8 mouse cellular contexts compared by ENCODE assay signal in genomic region chr7:29303738-29304462, GRCm38 (mm10). TPM values are rescaled to one million over a fixed set of nuclear protein-coding genes. Genes with fewer than 3 reads are reported as not detected.
DNase-seq lines count a peak whose midpoint lies in the region; ATAC-seq lines count a peak whose summit lies in the region.

Dpf1 (plus strand) TSS chr7:29303951.

- no peak within 1 kb of the TSS for H3K27ac ChIP-seq in embryonic facial prominence, embryonic 14.5 days (replicated peaks; ENCODE audit: low read depth, low read length)
- no peak within 1 kb of the TSS for H3K27ac ChIP-seq in heart, embryonic 11.5 days (ENCODE audit: low read depth, low read length)
- H3K27ac ChIP-seq in kidney, embryonic 14.5 days (ENCODE audit: low read depth, low read length) = no peak within 1 kb of the TSS
- H3K27ac ChIP-seq in limb, embryonic 15.5 days = no peak within 1 kb of the TSS
- peak within 1 kb of the TSS; percentile 91 for H3K27ac ChIP-seq in midbrain, embryonic 16.5 days (ENCODE audit: low read length)
- H3K27ac ChIP-seq in stomach, embryonic 16.5 days (ENCODE audit: low read length) = no peak within 1 kb of the TSS

- no peaks in the 10 kb centered on the region for H3K9me3 ChIP-seq in embryonic facial prominence, embryonic 14.5 days (ENCODE audit: control insufficient read depth, low read length)
- H3K9me3 ChIP-seq in heart, embryonic 11.5 days (replicated peaks; ENCODE audit: control insufficient read depth, low read length) = no peaks in the 10 kb centered on the region; the same call in 1 of the 2 replicates
- H3K9me3 ChIP-seq in kidney, embryonic 14.5 days (ENCODE audit: control insufficient read depth, low read length) = no peaks in the 10 kb centered on the region
- no peaks in the 10 kb centered on the region for H3K9me3 ChIP-seq in limb, embryonic 15.5 days
- no peaks in the 10 kb centered on the region for H3K9me3 ChIP-seq in midbrain, embryonic 16.5 days (replicated peaks; ENCODE audit: control insufficient read depth, low read length, poor library complexity, severe bottlenecking)
- no peaks in the 10 kb centered on the region for H3K9me3 ChIP-seq in stomach, embryonic 16.5 days (replicated peaks; ENCODE audit: control insufficient read depth, low read length)

- H3K4me2 ChIP-seq in embryonic facial prominence, embryonic 14.5 days (ENCODE audit: low read depth, low read length) = peak within 1 kb of the TSS; percentile 91
- peak within 1 kb of the TSS; percentile 72 for H3K4me2 ChIP-seq in heart, embryonic 11.5 days
- H3K4me2 ChIP-seq in kidney, embryonic 14.5 days (replicated peaks; ENCODE audit: low read depth, low read length) = peak within 1 kb of the TSS; percentile 97
- H3K4me2 ChIP-seq in limb, embryonic 15.5 days = peak within 1 kb of the TSS; percentile 99
- peak within 1 kb of the TSS; percentile 96 for H3K4me2 ChIP-seq in midbrain, embryonic 16.5 days (ENCODE audit: low read length)
- peak within 1 kb of the TSS; percentile 97 for H3K4me2 ChIP-seq in stomach, embryonic 16.5 days (ENCODE audit: low read depth, low read length)

- H3K9ac ChIP-seq in embryonic facial prominence, embryonic 14.5 days (ENCODE audit: low read depth, low read length) = peak within 1 kb of the TSS; percentile 64
- H3K9ac ChIP-seq in heart, embryonic 11.5 days (ENCODE audit: low read depth, low read length) = 0 out of 2 replicates have a peak within 1 kb of the TSS, but pooled peaks have one; percentile 3
- H3K9ac ChIP-seq in kidney, embryonic 14.5 days (ENCODE audit: low read depth, low read length) = peak within 1 kb of the TSS; percentile 59
- H3K9ac ChIP-seq in limb, embryonic 15.5 days = peak within 1 kb of the TSS; percentile 50
- H3K9ac ChIP-seq in midbrain, embryonic 16.5 days (ENCODE audit: low read depth, low read length) = peak within 1 kb of the TSS; percentile 81
- peak within 1 kb of the TSS; percentile 70 for H3K9ac ChIP-seq in stomach, embryonic 16.5 days (ENCODE audit: low read length)

- H3K36me3 ChIP-seq in embryonic facial prominence, embryonic 14.5 days (ENCODE audit: control insufficient read depth, insufficient read depth, low read length) = no peaks in the 10 kb centered on the region
- H3K36me3 ChIP-seq in heart, embryonic 11.5 days (ENCODE audit: control insufficient read depth, insufficient read depth, low read length) = no peaks in the 10 kb centered on the region
- H3K36me3 ChIP-seq in kidney, embryonic 14.5 days (ENCODE audit: control insufficient read depth, insufficient read depth, low read length) = no peaks in the 10 kb centered on the region
- no peaks in the 10 kb centered on the region for H3K36me3 ChIP-seq in limb, embryonic 15.5 days
- no peaks in the 10 kb centered on the region for H3K36me3 ChIP-seq in midbrain, embryonic 16.5 days (ENCODE audit: control insufficient read depth, insufficient read depth, low read length)
- H3K36me3 ChIP-seq in stomach, embryonic 16.5 days (ENCODE audit: control insufficient read depth, insufficient read depth, low read length) = no peaks in the 10 kb centered on the region

- peak; percentile 56 for ATAC-seq in CD4-positive, CD25-positive, alpha-beta regulatory T cell, adult 4 months
- peak; percentile 91 for ATAC-seq in embryonic facial prominence, embryonic 14.5 days (ENCODE audit: low read depth)
- ATAC-seq in heart, embryonic 11.5 days (replicated peaks; ENCODE audit: insufficient number of reproducible peaks, low FRiP score, low TSS enrichment) = peak; percentile 36; the same call in 1 of the 2 replicates
- peak; percentile 79 for ATAC-seq in kidney, embryonic 14.5 days (ENCODE audit: low FRiP score, low TSS enrichment)
- peak; percentile 62 for ATAC-seq in limb, embryonic 15.5 days (ENCODE audit: insufficient number of reproducible peaks, low FRiP score, low TSS enrichment, low read depth)
- ATAC-seq in midbrain, embryonic 16.5 days = peak; percentile 90
- ATAC-seq in stomach, embryonic 16.5 days (ENCODE audit: insufficient read depth, low FRiP score) = peak; percentile 88

- WGBS in embryonic facial prominence, embryonic 14.5 days = 1% methylated on average over 42 of the region's 67 CpGs
- WGBS in heart, embryonic 11.5 days (ENCODE audit: insufficient replicate concordance) = under 1% methylated on average over 66 of the region's 67 CpGs
- under 1% methylated on average over 57 of the region's 67 CpGs for WGBS in kidney, embryonic 14.5 days
- under 1% methylated on average over 66 of the region's 67 CpGs for WGBS in limb, embryonic 15.5 days
- WGBS in midbrain, embryonic 16.5 days = under 1% methylated on average over 50 of the region's 67 CpGs
- under 1% methylated on average over 65 of the region's 67 CpGs for WGBS in stomach, embryonic 16.5 days

- 0 out of 2 replicates have a peak, but pooled peaks cover 8% of the 10 kb centered on the region for H3K27me3 ChIP-seq in embryonic facial prominence, embryonic 14.5 days (replicated peaks; ENCODE audit: control insufficient read depth, insufficient read depth, low read length)
- peaks cover 54% of the 10 kb centered on the region for H3K27me3 ChIP-seq in heart, embryonic 11.5 days (ENCODE audit: control insufficient read depth, insufficient read depth, low read length)
- H3K27me3 ChIP-seq in kidney, embryonic 14.5 days (ENCODE audit: control insufficient read depth, insufficient read depth, low read length) = peaks cover 23% of the 10 kb centered on the region
- H3K27me3 ChIP-seq in limb, embryonic 15.5 days = peaks cover 24% of the 10 kb centered on the region
- H3K27me3 ChIP-seq in midbrain, embryonic 16.5 days (ENCODE audit: control insufficient read depth, insufficient read depth, low read depth, low read length) = no peaks in the 10 kb centered on the region
- peaks cover 16% of the 10 kb centered on the region; the same call in 1 of the 2 replicates for H3K27me3 ChIP-seq in stomach, embryonic 16.5 days (ENCODE audit: control insufficient read depth, insufficient read depth, low read length)

- peaks cover 13% of the 10 kb centered on the region for H3K4me1 ChIP-seq in embryonic facial prominence, embryonic 14.5 days (ENCODE audit: control insufficient read depth, insufficient read depth, low read length)
- peaks cover 26% of the 10 kb centered on the region for H3K4me1 ChIP-seq in heart, embryonic 11.5 days (ENCODE audit: control insufficient read depth, insufficient read depth, low read length)
- H3K4me1 ChIP-seq in kidney, embryonic 14.5 days (ENCODE audit: control insufficient read depth, insufficient read depth, low read length) = peaks cover 23% of the 10 kb centered on the region
- peaks cover 51% of the 10 kb centered on the region for H3K4me1 ChIP-seq in limb, embryonic 15.5 days
- peaks cover 25% of the 10 kb centered on the region for H3K4me1 ChIP-seq in midbrain, embryonic 16.5 days (ENCODE audit: control insufficient read depth, insufficient read depth, low read length)
- H3K4me1 ChIP-seq in stomach, embryonic 16.5 days (ENCODE audit: control insufficient read depth, insufficient read depth, low read length) = peaks cover 32% of the 10 kb centered on the region

- H3K4me3 ChIP-seq in embryonic facial prominence, embryonic 14.5 days (ENCODE audit: low read depth, low read length) = peak within 1 kb of the TSS; percentile 53
- H3K4me3 ChIP-seq in heart, embryonic 11.5 days (ENCODE audit: low read depth, low read length) = peak within 1 kb of the TSS; percentile 45
- peak within 1 kb of the TSS; percentile 54 for H3K4me3 ChIP-seq in kidney, embryonic 14.5 days (ENCODE audit: low read length)
- peak within 1 kb of the TSS; percentile 56 for H3K4me3 ChIP-seq in limb, embryonic 15.5 days
- peak within 1 kb of the TSS; percentile 59 for H3K4me3 ChIP-seq in midbrain, embryonic 16.5 days (ENCODE audit: low read depth, low read length)
- peak within 1 kb of the TSS; percentile 58 for H3K4me3 ChIP-seq in stomach, embryonic 16.5 days (replicated peaks; ENCODE audit: low read length)

- DNase-seq in adrenal gland, postnatal 36 days = peak; percentile 86 to 88
- DNase-seq in embryonic facial prominence, embryonic 14.5 days (ENCODE audit: low spot score) = peak; percentile 96

RNA-seq across cellular contexts. Expression of gene Dpf1, which starts in this region (rescaled TPM):
- polyA plus RNA-seq in CD4-positive, CD25-positive, alpha-beta regulatory T cell, adult 4 months (2017; shearing (Covaris generic)) = not detected
- total RNA-seq in adrenal gland, postnatal 36 days (2021) = 1 to 10 TPM; 2.7 to 3.0 TPM
- polyA plus RNA-seq in embryonic facial prominence, embryonic 14.5 days (2014; fragmentation: Nextera tagmentation; extraction: Ambion mirVana) = 11.4 TPM in 2 replicates
- polyA plus RNA-seq in heart, embryonic 11.5 days (2014; fragmentation: Nextera tagmentation; extraction: Ambion mirVana) = 2.9 and 3.3 TPM in 2 replicates
- polyA plus RNA-seq in kidney, embryonic 14.5 days (2014; fragmentation: Nextera tagmentation; extraction: Ambion mirVana) = 4.5 and 5.5 TPM in 2 replicates
- polyA plus RNA-seq in limb, embryonic 15.5 days (2015; fragmentation: Nextera tagmentation; extraction: Ambion mirVana) = 13.1 and 15.9 TPM in 2 replicates
- polyA plus RNA-seq in midbrain, embryonic 16.5 days (2015; fragmentation: Nextera tagmentation; extraction: Ambion mirVana) = 223 and 226 TPM in 2 replicates
- 5.3 and 5.9 TPM in 2 replicates for polyA plus RNA-seq in stomach, embryonic 16.5 days (2015; fragmentation: Nextera tagmentation; extraction: Ambion mirVana)

Comparison
In these comparisons a context has a peak if more than half of its experiments do, and no peak if none do; other contexts are left out.
1. RNA of gene Dpf1 (polyA plus RNA-seq): 223 to 226 TPM in midbrain, embryonic 16.5 days; 13.1 to 15.9 TPM in limb, embryonic 15.5 days, 11.4 TPM in embryonic facial prominence, embryonic 14.5 days, 5.3 to 5.9 TPM in stomach, embryonic 16.5 days, 4.5 to 5.5 TPM in kidney, embryonic 14.5 days, 2.9 to 3.3 TPM in heart, embryonic 11.5 days and not detected in CD4-positive, CD25-positive, alpha-beta regulatory T cell, adult 4 months; every median in the first group is over 10 times any median in the second.
2. Peak in ATAC-seq in CD4-positive, CD25-positive, alpha-beta regulatory T cell, adult 4 months; RNA of the gene not detected or under 1 TPM.
3. ATAC-seq: peak in every context shown above with its lines; median percentile 91 in embryonic facial prominence, embryonic 14.5 days; 90 in midbrain, embryonic 16.5 days; 88 in stomach, embryonic 16.5 days; 79 in kidney, embryonic 14.5 days; 62 in limb, embryonic 15.5 days; 56 in CD4-positive, CD25-positive, alpha-beta regulatory T cell, adult 4 months; 36 in heart, embryonic 11.5 days.
4. H3K9ac ChIP-seq: peak in every context shown above with its lines; median percentile 81 in midbrain, embryonic 16.5 days; 70 in stomach, embryonic 16.5 days; 64 in embryonic facial prominence, embryonic 14.5 days; 59 in kidney, embryonic 14.5 days; 50 in limb, embryonic 15.5 days; 3 in heart, embryonic 11.5 days.
5. Peak in every context shown above with its lines, with median percentiles within 50 percentile points of each other: H3K4me2 ChIP-seq and H3K4me3 ChIP-seq.